Mouse (Mus musculus) embryonic facial prominence, embryonic 14.5 days (tissue): Measurements from ENCODE around the gene P2rx5. TPM values are rescaled to one million over a fixed set of nuclear protein-coding genes. Genes with fewer than 3 reads are reported as not detected.

Experiments
- ATAC-seq: fragments of 200-750 bp; cut with Nextera tagmentation; 2 replicates; pipeline ENCODE4 v1.8.0; 2017; ENCODE audit warnings: low read depth, moderate number of reproducible peaks, moderate TSS enrichment
- DNase-seq: peaks from one replicate; pipeline ENCODE4 v3.0.0-alpha.2; 2015; ENCODE audit warnings: low spot score
- H3K27ac ChIP-seq: fragments of 300-500 bp; sonication (generic); replicated peaks from 2 replicates; pipeline ENCODE4 v1.5.1; 2014; ENCODE audit warnings: low read depth, mild to moderate bottlenecking, low read length, moderate library complexity
- H3K27me3 ChIP-seq: fragments of 300-500 bp; sonication (generic); replicated peaks from 2 replicates; pipeline ENCODE4 v1.6.1; 2014; ENCODE audit warnings: low read length; ENCODE audit not compliant: control insufficient read depth, insufficient read depth
- H3K36me3 ChIP-seq: fragments of 300-500 bp; sonication (generic); 2 replicates; pipeline ENCODE4 v1.6.1; 2014; ENCODE audit warnings: low read length, mixed read lengths; ENCODE audit not compliant: control insufficient read depth, insufficient read depth
- H3K4me1 ChIP-seq: fragments of 300-500 bp; sonication (generic); 2 replicates; pipeline ENCODE4 v1.6.1; 2014; ENCODE audit warnings: antibody characterized with exemption, low read length; ENCODE audit not compliant: control insufficient read depth, insufficient read depth
- H3K4me2 ChIP-seq: fragments of 300-500 bp; sonication (generic); 2 replicates; pipeline ENCODE4 v1.6.1; 2014; ENCODE audit warnings: low read depth, mild to moderate bottlenecking, low read length, moderate library complexity, mixed read lengths
- H3K4me3 ChIP-seq: fragments of 300-500 bp; sonication (generic); 2 replicates; pipeline ENCODE4 v1.5.1; 2014; ENCODE audit warnings: low read depth, mild to moderate bottlenecking, low read length
- H3K9ac ChIP-seq: fragments of 300-500 bp; sonication (generic); 2 replicates; pipeline ENCODE4 v1.6.1; 2014; ENCODE audit warnings: low read depth, mild to moderate bottlenecking, low read length, moderate library complexity, mixed read lengths
- H3K9me3 ChIP-seq: fragments of 300-500 bp; sonication (generic); 2 replicates; pipeline ENCODE4 v1.6.1; 2016; ENCODE audit warnings: low read length; ENCODE audit not compliant: control insufficient read depth
- WGBS: fragments of 180-500 bp; shearing (Covaris S2); extraction: QIAGEN DNeasy Blood & Tissue Kit; methylation state at CpG from one replicate; pipeline ENCODE4 v1.1.7; 2014; 5-methylcytosine and 5-hydroxymethylcytosine counted together
- polyA plus RNA-seq: library from polyadenylated mRNA; unstranded; fragments of >200 nt; fragmentation: Nextera tagmentation; extraction: Ambion mirVana; gene quantifications from 2 replicates; pipeline ENCODE4 v1.2.1, GENCODE M21; 2014

Gene P2rx5
- polyA plus RNA-seq, 1 experiment from 2014 or later = 1.8 TPM

DNA sequence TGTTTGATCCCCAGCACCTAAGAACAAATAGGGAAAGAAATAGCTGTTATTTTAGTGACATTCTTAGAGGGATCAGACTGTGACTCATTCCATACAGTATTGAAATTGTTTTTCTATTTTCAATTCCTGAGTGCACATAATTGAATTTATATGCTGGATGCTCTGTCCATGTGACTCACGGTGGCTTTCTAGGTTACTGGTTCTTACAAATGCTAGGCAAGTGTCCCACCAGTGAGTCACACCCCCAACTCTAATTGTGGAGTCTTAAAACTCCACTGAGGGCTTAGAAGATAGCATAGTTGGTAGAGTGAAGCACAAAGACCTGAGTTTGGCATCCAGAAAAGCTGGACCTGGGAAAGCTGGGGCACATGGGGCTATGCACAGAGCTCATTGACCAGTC lies 60.4 kb downstream of the P2rx5 start:
- Histone ChIP-seq H3K4me2 (no peak overlapping the region), H3K4me3 (no peak overlapping the region), H3K9ac (no peak overlapping the region), H3K36me3 (no peaks in the 10 kb centered on the region), H3K27ac (no peak overlapping the region), H3K27me3 (no peaks in the 10 kb centered on the region), H3K9me3 (no peaks in the 10 kb centered on the region), H3K4me1 (no peaks in the 10 kb centered on the region)
- no peak for ATAC-seq
- DNase-seq = no peak
- 67% methylated on average over 1 of the region's 1 CpGs for WGBS

Other genes starting within 250 kb of the P2rx5 start
- gene Atp2a3, start 199.3 kb upstream of the P2rx5 start, polyA plus RNA-seq = 4.8 and 5.6 TPM in 2 replicates
- 2.3 and 3.0 TPM in 2 replicates for gene P2rx1, start 161.3 kb upstream of the P2rx5 start, polyA plus RNA-seq
- 6.0 TPM in 2 replicates for gene Camkk1, start 141.4 kb upstream of the P2rx5 start, polyA plus RNA-seq
- gene Ncbp3, start 112.6 kb upstream of the P2rx5 start, polyA plus RNA-seq = 9.2 and 9.5 TPM in 2 replicates
- 0.20 and 0.21 TPM in 2 replicates for gene Itgae, start 69.8 kb upstream of the P2rx5 start, polyA plus RNA-seq
- 12.1 and 13.4 TPM in 2 replicates for gene Haspin, start 22.1 kb upstream of the P2rx5 start, polyA plus RNA-seq
- gene Emc6, start 16.6 kb downstream of the P2rx5 start, polyA plus RNA-seq = 107 and 111 TPM in 2 replicates
- 188 and 213 TPM in 2 replicates for gene Tax1bp3, start 16.7 kb downstream of the P2rx5 start, polyA plus RNA-seq
- gene Ctns, start 38.6 kb downstream of the P2rx5 start, polyA plus RNA-seq = 18.8 and 22.0 TPM in 2 replicates
- 1.6 and 2.8 TPM in 2 replicates for gene Shpk, start 39.0 kb downstream of the P2rx5 start, polyA plus RNA-seq
- 0.47 and 0.54 TPM in 2 replicates for gene Trpv1, start 73.9 kb downstream of the P2rx5 start, polyA plus RNA-seq
- 0.26 and 0.28 TPM in 2 replicates for gene Trpv3, start 107.0 kb downstream of the P2rx5 start, polyA plus RNA-seq
- 2.4 and 2.9 TPM in 2 replicates for gene Aspa, start 169.2 kb downstream of the P2rx5 start, polyA plus RNA-seq
- not detected in 2 replicates for gene Gm49340, start 169.3 kb downstream of the P2rx5 start, polyA plus RNA-seq
- not detected in 2 replicates for gene Spata22, start 169.3 kb downstream of the P2rx5 start, polyA plus RNA-seq
- gene Olfr20, start 190.4 kb downstream of the P2rx5 start, polyA plus RNA-seq = not detected in 2 replicates
- gene Olfr376, start 210.8 kb downstream of the P2rx5 start, polyA plus RNA-seq = 0.17 TPM in 1 of 2 replicates, not detected in the other
- not detected in 2 replicates for gene Olfr1, start 239.2 kb downstream of the P2rx5 start, polyA plus RNA-seq